Mouse (Mus musculus): ENCODE results near the gene Man2a1. TPM values are rescaled to one million over a fixed set of nuclear protein-coding genes. Genes with fewer than 3 reads are reported as not detected.
A peak's percentile ranks its signal among the peaks of the same experiment; 100 is the strongest.

Man2a1 gene
- 8.6 and 11.0 TPM in 2 replicates for polyA plus RNA-seq (2015; fragmentation: Nextera tagmentation; extraction: Ambion mirVana)

DNA sequence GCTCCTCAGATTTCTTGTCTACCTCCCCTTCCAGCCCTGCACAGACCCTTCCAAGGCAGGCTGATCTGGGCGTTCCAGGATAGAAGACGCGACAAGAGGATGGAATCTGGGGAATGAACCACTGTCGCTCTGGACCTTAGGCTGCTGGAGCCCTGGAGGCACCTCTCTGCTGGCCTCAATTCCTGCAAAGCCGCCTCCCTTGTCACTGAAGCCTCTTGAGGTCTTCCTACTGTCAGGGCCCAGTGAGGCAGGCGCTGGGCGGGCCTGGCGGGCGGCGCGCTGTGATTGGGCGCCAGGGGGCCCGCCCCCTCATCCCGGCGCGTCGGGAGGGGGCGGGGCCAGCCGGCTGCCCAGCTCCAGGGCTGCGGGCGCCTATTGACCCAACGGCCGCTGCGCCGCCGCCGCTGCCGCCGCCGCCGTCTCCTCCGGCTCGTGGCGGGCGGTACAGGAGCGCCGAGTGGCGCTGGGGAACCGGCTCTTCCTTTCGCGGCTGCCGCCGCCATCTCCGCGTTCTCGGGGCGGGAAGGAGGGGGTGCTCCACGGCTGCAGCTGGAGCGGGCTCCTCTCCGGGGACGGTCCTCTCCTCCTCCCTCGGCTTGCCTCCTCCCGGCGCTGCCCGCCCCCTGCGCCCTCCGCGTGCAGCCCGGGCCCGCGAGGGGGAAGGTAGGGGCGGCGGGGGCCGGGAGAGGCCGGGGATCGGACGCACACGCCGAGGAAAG is at the start of gene Man2a1:
TSS of gene Man2a1 (plus strand) at position 365 of the 719 bp plus-strand sequence.
- Histone ChIP-seq H3K9me3 (replicated peaks) (no peaks in the 10 kb centered on the region), H3K4me2 (peak within 1 kb of the TSS; percentile 75), H3K36me3 (no peaks in the 10 kb centered on the region), H3K9ac (peak within 1 kb of the TSS; percentile 94), H3K4me1 (peaks cover 42% of the 10 kb centered on the region), H3K4me3 (replicated peaks) (peak within 1 kb of the TSS; percentile 95), H3K27me3 (no peaks in the 10 kb centered on the region), H3K27ac (peak within 1 kb of the TSS; percentile 97)
- WGBS: 1% methylated on average over 56 of the region's 69 CpGs
- ATAC-seq (replicated peaks; ENCODE audit: low FRiP score): peak; percentile 97

DNA sequence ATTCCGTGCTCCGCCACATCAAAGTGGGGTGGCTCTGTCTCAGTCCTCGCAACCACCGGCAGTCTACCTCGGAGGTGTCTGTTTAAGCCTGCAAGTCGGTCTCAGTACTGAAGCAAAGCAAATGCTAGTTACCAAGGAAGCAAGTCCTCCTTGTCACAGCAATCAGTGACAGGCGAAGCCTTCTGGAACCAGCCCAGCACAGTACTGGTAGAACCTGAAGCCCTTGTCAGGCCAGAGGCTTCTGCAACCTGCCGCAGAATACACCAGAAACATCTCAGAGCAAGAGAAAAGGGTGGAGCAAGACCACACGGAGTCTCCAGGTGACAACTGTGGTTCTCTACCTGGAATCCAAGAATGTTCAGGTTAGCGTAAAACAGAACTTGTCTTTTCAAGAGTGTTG is 47.2 kb upstream of the Man2a1 start:
- H3K27me3 ChIP-seq: no peaks in the 10 kb centered on the region
- no peak overlapping the region for H3K4me3 ChIP-seq (replicated peaks)
- no peak overlapping the region for H3K4me2 ChIP-seq
- no peak for ATAC-seq (replicated peaks; ENCODE audit: low FRiP score)
- H3K9me3 ChIP-seq (replicated peaks): no peaks in the 10 kb centered on the region
- 91% methylated on average over 10 of the region's 10 CpGs for WGBS
- H3K27ac ChIP-seq: no peak overlapping the region
- H3K36me3 ChIP-seq: no peaks in the 10 kb centered on the region
- no peak overlapping the region for H3K9ac ChIP-seq
- no peaks in the 10 kb centered on the region for H3K4me1 ChIP-seq

DNA sequence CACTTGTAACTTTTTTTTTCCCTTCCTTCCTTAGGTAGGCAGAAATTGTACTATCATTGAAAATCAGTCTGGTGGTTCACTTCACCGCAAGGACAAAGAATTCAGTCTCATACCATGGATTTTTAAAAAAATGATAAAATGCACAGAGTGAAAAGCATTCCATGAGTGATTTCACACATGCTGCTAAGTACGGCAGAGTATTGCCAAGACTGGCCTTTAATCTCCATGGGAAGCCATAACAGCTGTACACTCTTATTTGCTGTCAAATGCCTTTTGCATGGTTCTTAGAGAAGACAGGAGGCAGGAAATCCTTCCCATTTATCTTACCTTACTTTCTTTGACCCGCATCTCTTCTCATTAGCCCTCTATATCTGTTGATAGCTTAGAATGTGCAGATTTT is 45.6 kb upstream of the Man2a1 start:
- H3K27me3 ChIP-seq: no peaks in the 10 kb centered on the region
- H3K4me2 ChIP-seq: no peak overlapping the region
- H3K27ac ChIP-seq: no peak overlapping the region
- H3K9me3 ChIP-seq (replicated peaks): no peaks in the 10 kb centered on the region
- no peak for ATAC-seq (replicated peaks; ENCODE audit: low FRiP score)
- WGBS: 74% methylated on average over 3 of the region's 3 CpGs
- no peak overlapping the region for H3K9ac ChIP-seq
- no peak overlapping the region for H3K4me3 ChIP-seq (replicated peaks)
- no peaks in the 10 kb centered on the region for H3K36me3 ChIP-seq
- peaks cover 7% of the 10 kb centered on the region for H3K4me1 ChIP-seq

DNA sequence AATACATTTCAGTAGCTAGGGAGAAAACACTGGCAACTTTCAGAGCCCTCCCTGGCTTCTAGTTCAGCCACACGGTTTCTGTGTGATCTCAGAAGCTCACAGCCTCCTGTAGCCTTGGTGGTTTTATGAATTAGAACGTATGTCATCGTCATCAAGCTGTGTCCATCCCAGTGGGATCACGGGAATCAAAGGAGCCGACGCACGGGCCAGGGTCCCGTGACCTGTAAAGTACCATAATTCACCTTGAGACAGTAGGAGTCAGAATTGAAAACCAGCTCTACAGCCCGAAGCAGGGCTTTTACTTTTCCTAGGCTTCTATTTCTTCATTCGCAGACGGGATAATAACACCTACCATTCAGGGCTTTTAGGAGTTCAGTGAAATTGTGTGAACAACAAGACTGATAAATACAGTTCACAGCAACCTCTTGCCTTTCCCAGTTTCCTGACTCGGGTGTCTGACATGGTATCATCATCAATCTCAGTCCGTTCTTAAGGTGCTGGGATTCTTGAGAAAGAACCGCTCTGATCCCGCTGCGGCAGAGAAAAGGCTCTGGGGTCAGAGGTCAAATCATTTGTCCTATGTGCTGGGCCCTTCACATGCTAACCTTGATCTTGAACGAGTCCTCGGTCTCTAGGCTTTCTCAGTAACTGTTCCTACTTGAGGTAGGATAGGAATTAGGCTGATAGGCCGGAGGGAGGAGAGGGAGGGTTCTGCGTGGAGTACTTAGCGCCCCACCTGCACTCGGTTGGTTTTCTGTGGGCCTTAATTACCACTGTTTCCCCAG is 43.7 kb upstream of the Man2a1 start:
- H3K36me3 ChIP-seq: no peaks in the 10 kb centered on the region
- peaks cover 7% of the 10 kb centered on the region for H3K4me1 ChIP-seq
- H3K27ac ChIP-seq: no peak overlapping the region
- no peaks in the 10 kb centered on the region for H3K27me3 ChIP-seq
- 80% methylated on average over 22 of the region's 22 CpGs for WGBS
- 0 out of 2 replicates have a peak, but pooled peaks have one; percentile 15 for ATAC-seq (replicated peaks; ENCODE audit: low FRiP score)
- no peak overlapping the region for H3K9ac ChIP-seq
- H3K9me3 ChIP-seq (replicated peaks): no peaks in the 10 kb centered on the region
- no peak overlapping the region for H3K4me2 ChIP-seq
- no peak overlapping the region for H3K4me3 ChIP-seq (replicated peaks)

DNA sequence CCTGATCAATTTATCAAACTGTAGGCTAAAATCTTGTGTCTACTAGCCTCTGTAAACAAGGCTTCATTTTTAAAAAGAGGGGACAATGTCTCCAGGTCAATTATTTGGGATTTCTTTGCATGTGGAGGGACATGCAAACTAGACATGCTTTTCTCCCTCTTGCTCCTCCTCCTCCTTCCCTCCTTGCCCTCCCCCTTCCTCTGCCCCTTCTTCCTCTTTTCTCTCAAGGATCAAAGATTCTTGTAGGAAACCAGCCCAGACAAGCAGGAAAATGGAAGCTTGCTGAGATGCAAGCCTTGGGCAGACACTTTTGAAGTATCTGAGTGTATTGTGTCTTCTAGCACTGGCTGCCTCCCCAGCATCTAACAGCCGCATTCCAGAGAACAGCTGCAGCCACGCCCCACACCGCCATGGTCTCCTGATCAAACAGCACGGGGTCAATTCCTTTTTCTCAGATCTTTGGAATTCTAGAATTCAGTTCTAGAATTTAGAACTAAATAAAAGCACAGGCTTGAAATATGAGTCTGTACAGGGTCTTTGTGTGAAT is 41.5 kb upstream of the Man2a1 start:
- H3K4me2 ChIP-seq: peak overlapping the region; percentile 28
- ATAC-seq (replicated peaks; ENCODE audit: low FRiP score): peak; percentile 92
- no peaks in the 10 kb centered on the region for H3K27me3 ChIP-seq
- no peak overlapping the region for H3K4me3 ChIP-seq (replicated peaks)
- WGBS: 2% methylated on average over 4 of the region's 4 CpGs
- peak overlapping the region; percentile 58; the same call in 1 of the 2 replicates for H3K27ac ChIP-seq
- peaks cover 7% of the 10 kb centered on the region for H3K4me1 ChIP-seq
- H3K36me3 ChIP-seq: no peaks in the 10 kb centered on the region
- H3K9me3 ChIP-seq (replicated peaks): no peaks in the 10 kb centered on the region
- H3K9ac ChIP-seq: no peak overlapping the region

DNA sequence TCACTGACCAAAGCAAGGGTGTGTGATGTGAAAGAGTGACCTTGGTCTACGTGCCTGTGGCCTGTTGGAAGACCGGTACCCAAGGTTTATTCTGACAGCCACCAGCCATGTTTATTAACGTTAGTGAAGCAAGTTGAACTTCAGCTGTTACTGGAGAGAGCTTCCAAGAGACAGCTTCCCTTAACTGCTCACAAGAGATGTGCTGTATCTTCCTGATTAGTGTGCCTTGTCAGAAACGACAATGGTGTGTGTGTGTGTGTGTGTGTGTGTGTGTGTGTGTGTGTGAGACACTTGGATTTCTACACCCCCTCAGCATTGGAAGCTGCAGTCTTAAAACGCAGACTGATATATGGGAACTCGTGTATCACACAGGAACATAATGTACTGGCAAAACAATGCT is 34.1 kb upstream of the Man2a1 start:
- no peaks in the 10 kb centered on the region for H3K36me3 ChIP-seq
- H3K9me3 ChIP-seq (replicated peaks): no peaks in the 10 kb centered on the region
- 57% methylated on average over 6 of the region's 6 CpGs for WGBS
- H3K4me2 ChIP-seq: no peak overlapping the region
- no peak overlapping the region for H3K4me3 ChIP-seq (replicated peaks)
- no peak for ATAC-seq (replicated peaks; ENCODE audit: low FRiP score)
- H3K4me1 ChIP-seq: no peaks in the 10 kb centered on the region
- no peak overlapping the region for H3K27ac ChIP-seq
- H3K27me3 ChIP-seq: no peaks in the 10 kb centered on the region
- H3K9ac ChIP-seq: no peak overlapping the region

DNA sequence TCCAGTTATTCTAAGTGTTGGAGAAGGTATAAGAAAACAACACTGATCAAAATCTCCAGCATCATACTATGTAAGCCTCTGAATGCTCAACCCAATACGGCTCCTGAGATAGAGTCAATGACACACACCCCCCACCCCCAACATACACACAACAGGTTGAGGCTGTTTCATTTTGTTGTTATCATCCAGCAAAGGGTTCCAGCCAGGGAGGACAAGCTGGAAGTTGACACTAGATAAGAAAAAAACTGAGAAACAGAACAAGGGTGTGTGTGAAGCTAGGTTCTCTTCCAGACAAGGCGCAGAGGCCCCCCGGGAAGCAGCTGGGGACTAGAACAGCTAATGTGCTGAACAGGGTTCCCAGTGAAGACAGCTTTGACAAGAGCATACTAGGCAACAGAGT is 33.0 kb upstream of the Man2a1 start:
- Histone ChIP-seq H3K9ac (no peak overlapping the region), H3K4me2 (no peak overlapping the region), H3K9me3 (replicated peaks) (no peaks in the 10 kb centered on the region), H3K36me3 (no peaks in the 10 kb centered on the region), H3K27ac (no peak overlapping the region), H3K4me1 (no peaks in the 10 kb centered on the region), H3K4me3 (replicated peaks) (no peak overlapping the region), H3K27me3 (no peaks in the 10 kb centered on the region)
- WGBS: 90% methylated on average over 3 of the region's 3 CpGs
- ATAC-seq (replicated peaks; ENCODE audit: low FRiP score): no peak

DNA sequence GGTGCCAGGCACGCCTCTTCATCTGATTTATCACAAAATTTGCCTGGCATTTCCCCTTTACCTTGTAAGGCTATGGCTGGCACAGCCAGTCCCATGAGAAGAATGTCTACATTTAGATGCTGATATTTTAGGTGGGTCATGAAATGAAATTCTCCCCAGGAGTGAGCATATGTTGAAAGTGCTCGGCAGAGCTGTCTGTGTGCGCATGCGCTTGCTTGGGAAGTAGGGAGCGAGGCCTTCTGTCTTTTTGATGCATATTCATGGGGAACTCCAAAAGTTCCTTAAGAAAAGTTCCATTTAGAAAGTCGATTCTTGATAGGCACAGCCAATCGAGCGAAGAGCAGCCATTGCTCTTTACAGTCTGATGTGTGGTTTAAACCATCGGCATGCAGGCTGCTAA is 26.6 kb upstream of the Man2a1 start:
- Histone ChIP-seq H3K9ac (no peak overlapping the region), H3K36me3 (no peaks in the 10 kb centered on the region), H3K27ac (no peak overlapping the region), H3K4me3 (replicated peaks) (no peak overlapping the region), H3K27me3 (no peaks in the 10 kb centered on the region), H3K4me1 (0 out of 2 replicates have a peak, but pooled peaks cover 2% of the 10 kb centered on the region), H3K9me3 (replicated peaks) (no peaks in the 10 kb centered on the region), H3K4me2 (no peak overlapping the region)
- WGBS: 91% methylated on average over 9 of the region's 9 CpGs
- no peak for ATAC-seq (replicated peaks; ENCODE audit: low FRiP score)

DNA sequence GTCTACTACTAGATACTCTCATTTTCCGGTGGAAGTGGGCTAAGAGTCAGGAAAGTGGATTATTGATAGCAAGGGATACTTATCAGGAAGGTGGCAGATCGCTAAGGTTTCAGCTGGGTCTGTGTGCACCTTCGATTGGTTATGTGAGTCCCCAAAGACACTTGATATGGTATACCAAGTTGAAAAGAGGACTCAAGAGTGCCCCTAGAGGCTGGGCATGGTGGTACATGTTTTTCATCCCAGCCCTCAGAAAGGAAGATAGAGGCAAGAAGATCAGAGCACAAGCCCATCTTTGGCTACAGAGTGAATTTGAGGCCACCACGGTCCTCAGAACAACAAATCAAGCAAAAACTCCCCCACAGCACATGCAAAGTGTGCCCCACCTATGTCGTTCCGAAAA is 25.3 kb upstream of the Man2a1 start:
- Histone ChIP-seq H3K27ac (no peak overlapping the region), H3K27me3 (no peaks in the 10 kb centered on the region), H3K36me3 (no peaks in the 10 kb centered on the region), H3K9me3 (replicated peaks) (no peaks in the 10 kb centered on the region), H3K9ac (no peak overlapping the region), H3K4me2 (no peak overlapping the region), H3K4me3 (replicated peaks) (no peak overlapping the region), H3K4me1 (0 out of 2 replicates have a peak, but pooled peaks cover 2% of the 10 kb centered on the region)
- 81% methylated on average over 6 of the region's 6 CpGs for whole genome bisulfite sequencing
- ATAC-seq (replicated peaks; ENCODE audit: low FRiP score): no peak

DNA sequence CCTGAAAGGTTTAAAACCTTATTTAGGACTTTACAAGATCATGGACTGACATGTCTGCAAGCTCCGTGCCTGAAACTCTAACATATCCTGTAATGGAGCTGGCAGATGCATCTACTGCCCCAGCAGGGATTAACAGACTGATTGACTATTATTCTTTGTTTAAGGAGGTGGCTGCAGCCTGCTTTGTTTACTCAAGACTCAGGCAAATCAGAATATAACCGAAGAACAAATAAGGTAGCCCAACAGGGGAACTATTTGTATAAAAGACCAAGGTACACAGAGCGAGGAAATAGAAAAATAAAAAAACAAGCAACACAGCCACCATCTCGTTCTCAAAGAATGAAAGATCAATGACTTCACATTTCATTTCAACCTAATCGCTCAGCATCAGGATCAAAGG is 23.1 kb upstream of the Man2a1 start:
- Histone ChIP-seq H3K27me3 (no peaks in the 10 kb centered on the region), H3K4me3 (replicated peaks) (no peak overlapping the region), H3K9me3 (replicated peaks) (no peaks in the 10 kb centered on the region), H3K4me1 (0 out of 2 replicates have a peak, but pooled peaks cover 2% of the 10 kb centered on the region), H3K9ac (no peak overlapping the region), H3K27ac (no peak overlapping the region), H3K4me2 (no peak overlapping the region), H3K36me3 (no peaks in the 10 kb centered on the region)
- no peak for ATAC-seq (replicated peaks; ENCODE audit: low FRiP score)
- WGBS: 61% methylated on average over 5 of the region's 5 CpGs

DNA sequence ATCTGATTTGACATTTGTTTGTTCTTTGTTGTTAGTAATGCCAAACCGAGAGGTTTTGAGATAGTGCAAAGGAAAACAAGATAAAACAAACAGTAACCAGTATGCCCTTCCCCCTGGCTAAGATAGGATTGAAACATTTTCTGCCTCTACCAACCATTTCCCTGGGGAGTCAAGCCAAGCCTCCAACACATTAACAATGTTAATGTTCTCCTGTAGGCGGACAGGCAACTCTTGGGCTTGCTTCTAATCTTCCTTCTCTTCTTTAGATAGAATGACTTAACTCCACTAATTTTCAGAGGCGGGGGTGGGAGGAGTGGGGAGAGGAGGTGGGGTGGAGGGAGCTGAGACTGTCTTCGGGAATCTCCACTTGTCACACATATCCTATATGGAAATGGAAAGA is 22.2 kb upstream of the Man2a1 start:
- 44% methylated on average over 4 of the region's 4 CpGs for whole genome bisulfite sequencing
- no peak overlapping the region for H3K9ac ChIP-seq
- no peaks in the 10 kb centered on the region for H3K27me3 ChIP-seq
- 0 out of 2 replicates have a peak, but pooled peaks cover 2% of the 10 kb centered on the region for H3K4me1 ChIP-seq
- no peak overlapping the region for H3K4me2 ChIP-seq
- H3K36me3 ChIP-seq: no peaks in the 10 kb centered on the region
- no peaks in the 10 kb centered on the region for H3K9me3 ChIP-seq (replicated peaks)
- ATAC-seq (replicated peaks; ENCODE audit: low FRiP score): no peak
- H3K4me3 ChIP-seq (replicated peaks): no peak overlapping the region
- no peak overlapping the region for H3K27ac ChIP-seq

DNA sequence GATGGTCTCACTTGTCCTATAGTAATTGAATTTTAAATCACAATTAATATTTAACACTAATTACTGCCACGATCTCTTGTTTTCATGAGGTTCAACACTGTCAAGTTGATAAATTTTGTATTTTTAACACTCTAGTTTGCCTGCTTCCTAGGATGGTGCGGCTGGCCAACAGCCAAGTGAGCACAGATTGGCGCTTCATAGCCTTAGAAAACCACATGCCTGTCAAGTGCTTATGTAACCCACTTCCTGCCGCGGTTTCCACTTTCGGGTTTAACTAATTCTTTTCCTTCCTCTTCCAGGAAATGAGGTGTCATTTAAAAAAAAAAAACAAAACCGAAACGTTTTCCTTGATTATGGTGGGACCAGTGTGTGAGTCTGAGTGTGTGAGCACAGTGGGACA is 20.8 kb upstream of the Man2a1 start:
- no peak overlapping the region for H3K27ac ChIP-seq
- H3K9ac ChIP-seq: no peak overlapping the region
- H3K9me3 ChIP-seq (replicated peaks): no peaks in the 10 kb centered on the region
- no peak for ATAC-seq (replicated peaks; ENCODE audit: low FRiP score)
- no peak overlapping the region for H3K4me2 ChIP-seq
- H3K4me1 ChIP-seq: 0 out of 2 replicates have a peak, but pooled peaks cover 2% of the 10 kb centered on the region
- no peak overlapping the region for H3K4me3 ChIP-seq (replicated peaks)
- H3K36me3 ChIP-seq: no peaks in the 10 kb centered on the region
- 60% methylated on average over 8 of the region's 8 CpGs for WGBS
- H3K27me3 ChIP-seq: no peaks in the 10 kb centered on the region

Data from kidney, embryonic 15.5 days (tissue).